Mouse (Mus musculus) thymus, adult 2 months (tissue): ENCODE results near the gene Srrm1.

Experiments
- CTCF ChIP-seq: fragments of 200-500 bp; IDR thresholded peaks from 2 replicates; pipeline ENCODE4 v1.5.1; 2012; ENCODE audit warnings: mild to moderate bottlenecking, control low read depth, low read length, moderate library complexity, borderline replicate concordance; ENCODE audit not compliant: control insufficient read depth, poor library complexity, insufficient read depth; ENCODE audit errors: extremely low read depth
- POLR2A ChIP-seq: fragments of 200-500 bp; IDR thresholded peaks from 2 replicates; pipeline ENCODE4 v1.6.1; 2012; ENCODE audit warnings: mild to moderate bottlenecking, low read length, control low read depth, moderate library complexity; ENCODE audit not compliant: control insufficient read depth, poor library complexity, insufficient read depth; ENCODE audit errors: extremely low read depth

DNA sequence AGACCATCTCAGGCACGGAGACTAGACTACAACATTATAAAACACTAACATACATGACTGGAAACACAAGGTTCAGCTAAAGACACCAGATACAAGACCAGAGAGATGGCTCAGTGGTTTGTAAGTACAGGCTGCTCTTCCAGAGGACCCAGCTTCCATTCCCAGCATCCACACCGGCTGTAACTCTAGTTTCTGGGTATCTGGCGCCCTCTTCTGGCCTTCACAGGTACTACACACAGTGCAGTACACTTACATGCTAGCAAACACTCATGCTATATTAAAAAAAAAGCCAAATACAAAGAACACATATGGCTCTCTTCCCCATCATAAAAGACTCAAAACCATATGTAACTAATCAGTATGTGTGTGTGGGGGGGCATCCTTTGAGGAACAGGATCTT, 22.3 kb upstream of the Srrm1 start:
- TF ChIP-seq CTCF (no peak), POLR2A (no peak)
